Mouse (Mus musculus): Measurements from ENCODE around the gene Bco1.

The Bco1 gene

DNA sequence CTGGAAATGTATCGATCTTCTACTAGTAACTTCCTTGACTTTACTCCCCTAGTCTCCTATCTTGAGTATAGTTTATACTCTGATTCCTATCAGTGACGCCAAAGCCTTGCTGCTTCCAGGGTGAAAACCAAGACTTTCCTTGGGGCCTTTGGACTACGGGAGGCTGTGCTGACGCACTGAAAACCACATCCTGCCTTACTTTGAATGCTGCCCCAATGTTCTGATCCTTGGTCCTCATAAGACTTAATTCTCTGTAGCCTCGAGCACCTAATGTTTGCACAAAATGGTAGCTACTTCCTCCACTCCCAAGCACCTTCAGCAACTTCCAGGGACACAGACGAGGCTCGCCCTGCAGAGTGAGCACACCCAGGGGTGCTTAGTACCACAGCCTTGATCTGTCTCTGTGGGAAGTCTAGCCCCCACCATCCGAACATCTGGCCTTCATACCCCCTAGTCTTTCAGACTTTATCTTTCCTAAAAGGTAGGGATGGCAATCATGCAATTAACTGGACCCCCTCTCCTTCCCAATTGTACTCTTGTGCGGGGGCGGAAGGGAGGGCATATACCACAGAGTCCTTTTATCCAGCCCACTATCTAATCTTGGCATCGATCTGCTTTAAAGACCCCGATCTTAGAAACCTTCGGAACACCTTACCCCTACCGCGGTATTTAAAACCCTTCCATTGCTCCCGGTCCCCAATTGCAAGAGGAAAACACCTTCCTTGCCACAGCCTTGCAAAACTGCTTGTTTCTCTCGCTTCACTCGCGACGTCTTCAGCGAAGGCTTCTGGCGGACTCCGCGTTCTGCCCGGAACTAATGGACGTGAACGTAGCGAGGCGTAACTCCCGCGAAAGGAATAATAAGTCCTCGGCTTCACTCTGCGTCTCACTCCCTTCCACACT lies 61.5 kb downstream of the Bco1 start:
- no peak for DNase-seq

- peak; percentile 96 for DNase-seq
Measured at GRCm38 (mm10) chr8:117157769-117158091, 62.1 kb downstream of the Bco1 start.

- peak; percentile 82 for DNase-seq
Measured at GRCm38 (mm10) chr8:117158135-117158761, 62.6 kb downstream of the Bco1 start, which contains the start of gene Gan. TSS of gene Gan (plus strand) at chr8:117158135.

DNA sequence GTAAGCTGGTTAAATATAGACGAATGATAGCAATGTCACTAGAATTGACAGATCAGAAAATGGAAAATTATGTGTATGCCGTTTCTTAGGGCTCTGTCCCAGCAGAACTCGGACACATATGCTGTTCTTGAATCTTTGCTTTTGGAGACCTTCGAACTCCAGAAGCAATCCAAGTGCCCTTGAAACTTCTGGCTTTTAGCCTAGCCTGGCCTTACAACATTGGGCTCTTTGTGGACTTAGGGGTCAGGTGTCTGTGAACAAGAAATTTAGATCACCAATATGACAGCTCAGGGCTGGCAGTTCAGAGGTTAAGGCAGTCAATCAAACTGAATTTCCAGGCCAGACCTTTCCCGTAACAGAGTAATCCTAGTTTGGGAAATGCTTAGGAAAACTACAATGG lies 63.4 kb downstream of the Bco1 start:
- DNase-seq: no peak

DNA sequence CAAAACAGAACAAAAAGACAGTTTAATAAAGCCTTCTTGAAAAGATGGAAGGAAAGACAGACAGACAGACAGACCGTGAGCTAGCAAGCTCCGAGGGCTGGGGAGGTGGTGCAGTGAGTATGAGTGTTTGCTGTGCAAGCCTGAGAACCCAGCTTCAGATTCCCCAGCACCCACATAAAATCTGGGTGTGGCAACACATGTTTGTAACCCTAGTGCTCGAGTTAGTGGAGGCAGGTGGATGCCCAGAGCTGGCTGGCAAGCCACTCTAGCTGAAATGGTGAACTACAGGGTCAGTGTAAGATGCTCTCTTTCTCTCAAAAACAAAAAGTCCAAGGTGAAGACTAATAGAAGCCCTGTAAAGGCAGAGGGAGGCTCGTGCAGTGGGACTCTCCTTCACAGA lies 69.3 kb downstream of the Bco1 start:
- no peak for DNase-seq

- DNase-seq: no peak
Measured at GRCm38 (mm10) chr8:117165542-117165941, 69.9 kb downstream of the Bco1 start.

- DNase-seq: no peak
Measured at GRCm38 (mm10) chr8:117166515-117166914, 70.9 kb downstream of the Bco1 start.

DNA sequence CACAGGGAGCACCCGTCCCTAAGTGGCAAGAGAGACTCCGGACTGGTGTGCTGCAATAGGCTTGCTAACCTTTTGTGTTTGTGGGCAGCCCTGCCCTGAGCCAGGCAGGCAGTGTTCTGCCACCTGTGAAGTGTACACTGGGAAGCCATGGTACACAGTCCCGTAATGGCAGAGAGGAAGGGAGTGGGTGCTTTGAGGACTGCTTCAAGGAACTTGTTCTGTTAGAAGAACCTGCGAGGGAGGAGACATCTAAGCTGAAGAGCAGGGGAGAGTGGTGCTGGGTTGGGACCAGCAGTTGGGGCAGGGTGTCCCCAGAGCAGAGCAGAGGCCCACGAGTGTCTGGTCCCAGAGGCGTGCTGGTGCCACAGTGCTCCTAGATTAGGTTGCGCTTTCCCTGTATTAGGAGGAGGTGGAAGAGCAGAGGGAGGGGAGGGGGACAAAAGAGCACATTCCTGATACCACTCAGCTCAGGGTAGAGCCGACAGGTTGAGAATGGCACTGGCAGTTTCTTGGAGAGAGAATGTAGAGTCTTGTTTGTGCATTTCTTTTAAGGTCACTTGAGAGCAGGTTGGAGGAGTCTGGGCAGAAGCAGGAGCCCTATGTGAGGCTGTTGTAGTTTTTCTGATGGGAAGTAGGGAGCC lies 71.7 kb downstream of the Bco1 start:
- DNase-seq: no peak

DNA sequence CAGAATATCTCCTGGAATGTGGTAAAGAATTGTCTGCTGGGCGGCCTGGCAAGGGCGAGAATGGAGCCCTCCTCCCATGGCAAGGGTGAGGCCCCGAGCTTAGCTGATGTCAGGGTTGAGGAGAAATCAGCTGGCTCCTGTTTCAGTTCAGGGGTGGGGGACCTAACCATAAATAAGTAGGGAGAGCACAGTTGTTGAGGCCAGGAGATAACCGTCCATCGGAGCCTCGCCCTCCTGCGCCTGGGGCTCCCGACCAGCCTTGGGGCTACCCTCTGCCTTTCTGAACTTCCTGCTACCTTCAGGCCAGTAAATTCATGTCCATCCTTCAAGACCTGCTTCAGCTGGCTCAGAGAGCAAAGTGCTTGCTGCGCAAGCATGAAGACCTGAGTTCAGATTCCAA lies 72.7 kb downstream of the Bco1 start:
- DNase-seq: peak; percentile 49

DNA sequence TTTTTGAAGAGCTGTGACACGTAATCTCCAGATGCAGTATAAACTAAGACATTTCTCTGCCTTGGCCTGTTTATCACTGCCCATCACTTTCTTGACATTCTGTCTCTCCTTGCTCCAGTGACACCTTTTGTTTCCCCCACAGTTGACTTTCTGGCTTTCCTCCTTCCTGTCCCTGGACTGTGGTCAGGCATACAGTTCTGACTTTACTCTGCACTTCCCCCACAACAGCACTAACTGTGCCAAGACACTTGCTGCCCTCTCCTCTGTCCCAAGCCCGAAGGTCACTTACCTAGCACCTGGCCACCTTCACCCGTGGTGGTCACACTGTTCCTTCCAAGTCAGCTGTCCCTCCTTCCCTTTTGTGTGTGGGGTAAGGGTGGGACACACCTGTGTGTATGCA lies 76.2 kb downstream of the Bco1 start:
- DNase-seq: no peak

GRCm38 (mm10) chr8:117172904-117173303 lies 77.2 kb downstream of the Bco1 start:
- DNase-seq: peak; percentile 23

DNA sequence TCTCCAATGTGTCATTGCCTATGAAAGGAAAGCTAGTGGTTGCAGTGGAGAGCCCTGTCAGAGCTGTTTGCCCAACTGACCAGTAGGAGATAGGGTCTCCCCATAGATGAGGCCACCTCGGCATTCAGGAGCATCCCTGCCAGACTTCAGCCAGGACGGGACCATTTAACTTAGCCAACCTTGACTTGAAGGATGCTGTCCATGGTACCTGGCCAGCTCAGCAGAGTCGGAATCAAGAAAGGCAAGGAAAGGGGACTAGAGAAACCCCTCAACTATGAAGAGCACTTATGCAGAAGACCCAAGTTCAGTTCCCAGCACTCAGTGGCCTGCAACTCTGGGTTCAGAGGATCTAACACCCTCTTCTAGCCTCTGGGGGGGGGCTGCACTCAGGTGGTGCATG lies 78.0 kb downstream of the Bco1 start:
- DNase-seq: no peak

GRCm38 (mm10) chr8:117174536-117174935 lies 78.9 kb downstream of the Bco1 start:
- DNase-seq: no peak

DNA sequence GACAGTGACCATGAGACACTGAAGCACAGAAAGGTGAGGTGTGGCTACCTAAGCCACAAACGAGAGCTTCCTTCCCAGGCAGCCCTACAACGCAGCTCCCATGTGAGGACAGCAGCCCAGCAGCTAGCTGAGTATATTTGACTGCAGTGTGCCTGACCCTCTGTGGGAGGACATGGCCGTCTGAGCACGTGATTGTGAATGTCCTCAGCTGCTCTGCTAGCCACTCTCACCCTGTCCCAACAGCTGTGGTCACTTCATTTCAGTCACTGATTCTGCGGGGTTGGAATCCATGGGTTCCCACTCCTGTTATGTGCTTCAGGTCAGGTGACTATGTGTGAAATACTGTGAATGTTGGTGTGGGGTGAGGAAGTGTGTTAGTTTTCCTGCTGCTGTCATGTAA lies 80.7 kb downstream of the Bco1 start:
- DNase-seq: no peak

DNA sequence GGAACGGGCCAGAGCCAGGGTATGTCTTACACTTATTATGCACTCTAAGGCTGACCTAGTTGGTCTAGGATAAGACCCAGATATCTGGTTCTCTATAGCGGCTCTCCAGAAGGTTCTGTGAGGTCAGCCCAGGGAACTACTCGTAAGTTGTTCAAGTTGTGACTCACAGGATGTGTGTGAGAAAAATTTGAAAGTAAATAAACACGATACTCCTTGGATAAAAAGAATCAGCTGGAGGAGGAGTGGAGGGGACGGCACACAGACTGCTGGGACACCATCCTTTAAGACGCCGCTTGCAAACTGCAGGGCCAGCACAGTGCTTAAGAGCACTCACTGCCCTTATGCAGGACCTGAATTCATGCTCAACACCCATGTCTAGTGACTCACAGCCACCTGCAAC lies 81.6 kb downstream of the Bco1 start:
- DNase-seq: no peak

DNA sequence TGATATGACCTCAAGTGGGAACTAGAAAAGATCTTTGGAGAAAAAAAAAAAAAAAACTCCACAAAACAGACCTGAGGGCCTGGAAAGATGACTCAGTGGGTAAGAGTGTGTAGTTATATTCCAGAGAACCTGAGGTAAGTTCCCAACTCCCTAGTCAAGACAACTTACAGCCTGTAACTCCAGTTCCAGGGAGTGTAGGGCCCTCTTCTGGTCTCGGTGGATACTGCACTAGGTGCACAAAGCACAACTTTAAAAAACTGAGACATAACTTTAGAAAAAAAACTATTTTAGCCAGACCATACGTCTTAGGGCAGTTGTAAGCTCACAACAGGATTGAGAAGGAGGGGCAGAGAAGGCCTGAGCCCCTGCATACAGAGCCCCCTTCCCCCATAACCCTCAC lies 82.4 kb downstream of the Bco1 start:
- no peak for DNase-seq

- DNase-seq: no peak
Measured at GRCm38 (mm10) chr8:117178676-117179075, 83.0 kb downstream of the Bco1 start.

DNA sequence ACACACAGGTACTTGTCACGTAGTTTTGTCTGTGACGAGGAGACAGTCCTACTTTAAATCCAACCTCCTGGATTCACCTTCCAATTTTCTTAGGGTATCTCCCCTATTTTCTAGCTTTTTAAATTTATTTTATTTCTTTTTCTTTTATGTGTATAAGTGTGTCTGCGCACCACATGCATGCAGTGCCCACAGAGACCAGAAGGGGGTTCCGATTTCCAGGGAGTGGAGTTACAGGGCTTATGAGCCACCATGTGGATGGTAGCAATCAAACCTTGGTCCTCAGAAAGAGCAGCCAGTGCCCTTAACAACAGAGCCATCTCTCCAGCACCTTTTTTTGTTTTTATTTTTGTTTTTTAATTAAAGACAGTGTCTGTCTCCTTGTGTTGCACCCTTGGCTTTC lies 87.1 kb downstream of the Bco1 start:
- no peak for DNase-seq

All from liver (tissue).